28 mouse cellular contexts compared by ENCODE assay signal in the genomic region with DNA sequence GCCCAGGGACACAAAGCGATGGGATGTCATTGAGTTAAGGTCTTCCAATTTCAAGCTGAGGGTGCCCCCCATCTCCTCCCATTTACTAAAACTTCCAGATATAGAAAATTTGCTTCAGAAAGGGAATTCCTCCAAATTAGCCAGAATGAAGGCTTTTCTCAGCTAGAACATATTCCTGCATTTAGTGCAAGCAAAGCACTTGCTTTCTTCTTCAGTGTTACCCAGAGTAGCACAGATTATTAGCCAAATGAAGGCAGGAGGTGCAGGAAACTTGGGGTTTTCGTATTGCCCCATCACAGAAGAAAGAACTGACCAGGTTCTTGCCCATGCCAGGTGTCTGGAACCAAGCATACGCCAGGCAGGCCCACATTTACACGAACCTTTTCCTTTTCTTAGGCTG. TPM values are rescaled to one million over a fixed set of nuclear protein-coding genes. Genes with fewer than 3 reads are reported as not detected.
DNase-seq lines count a peak whose midpoint lies in the region; ATAC-seq and TF ChIP-seq lines count a peak whose summit lies in the region.
"Had no signal": no experiment of that assay in that cellular context is flagged by ENCODE, and none has a peak within 500 bp of the region (broad histone marks: within the 10 kb centered on the region; RNA-seq: fewer than 3 reads in every experiment).

No protein-coding gene starts in this region.

- H3K4me3 ChIP-seq in heart, embryonic 11.5 days (ENCODE audit: low read depth, low read length) = no peak overlapping the region
- H3K4me3 ChIP-seq in lung, adult 2 months (replicated peaks; ENCODE audit: extremely low read depth, low read depth, low read length) = no peak overlapping the region
- no peak overlapping the region for H3K4me3 ChIP-seq in lung, postnatal 0 days (ENCODE audit: low read depth, low read length)
- no peak overlapping the region for H3K4me3 ChIP-seq in brown adipose tissue, adult 24 weeks (ENCODE audit: insufficient read depth, low read depth, low read length)
- H3K4me3 ChIP-seq: embryonic facial prominence, embryonic 12.5 days; embryonic facial prominence, embryonic 15.5 days; heart, embryonic 10.5 days; hindbrain, embryonic 10.5 days; hindbrain, embryonic 13.5 days; intestine, embryonic 15.5 days had no signal

- WGBS in heart, embryonic 11.5 days (ENCODE audit: insufficient replicate concordance) = 83% methylated on average over 4 of the region's 4 CpGs
- 81% methylated on average over 4 of the region's 4 CpGs for WGBS in lung, adult 2 months
- 84% methylated on average over 4 of the region's 4 CpGs for WGBS in lung, postnatal 0 days

- no peak for ATAC-seq in heart, embryonic 11.5 days (replicated peaks; ENCODE audit: insufficient number of reproducible peaks, low FRiP score, low TSS enrichment)
- ATAC-seq in lung, postnatal 0 days = no peak
- ATAC-seq: forebrain, embryonic 14.5 days; forebrain, postnatal 0 days; hindbrain, embryonic 16.5 days; intestine, embryonic 15.5 days; Patski had no signal

- no peaks in the 10 kb centered on the region for H3K27me3 ChIP-seq in heart, embryonic 11.5 days (ENCODE audit: control insufficient read depth, insufficient read depth, low read length)
- no peaks in the 10 kb centered on the region for H3K27me3 ChIP-seq in lung, postnatal 0 days (replicated peaks; ENCODE audit: insufficient read depth, low read length)
- H3K27me3 ChIP-seq: CH12.LX; embryonic facial prominence, embryonic 12.5 days; embryonic facial prominence, embryonic 15.5 days; hindbrain, embryonic 13.5 days; intestine, embryonic 15.5 days had no signal

- peak; percentile 77 for DNase-seq in heart, adult 11 months
- no peak for DNase-seq in lung, adult 2 months
- DNase-seq in lung, postnatal 0 days (ENCODE audit: low spot score) = no peak
- DNase-seq in spleen, postnatal 36 days (ENCODE audit: low spot score in 2 of 2) = no peak
- DNase-seq: adrenal gland, adult 2 months; adrenal gland, postnatal 25 days; cerebellum, adult 11 months; cerebellum, adult 2 months; cerebellum, adult 9-11 months; cerebellum, postnatal 25 days; forebrain, postnatal 0 days; gastrocnemius, adult 2 months; gastrocnemius, postnatal 14 days; heart, adult 18-20 months; heart, postnatal 36 days had no signal

- TF ChIP-seq CTCF in lung, adult 2 months (IDR thresholded peaks at IDR 0.05; ENCODE audit: insufficient read depth, low read length) = no peak
- no peak for TF ChIP-seq CTCF in lung, postnatal 0 days (IDR thresholded peaks at IDR 0.05)

- H3K9me3 ChIP-seq in heart, embryonic 11.5 days (replicated peaks; ENCODE audit: control insufficient read depth, low read length) = no peaks in the 10 kb centered on the region
- H3K9me3 ChIP-seq in lung, postnatal 0 days (ENCODE audit: low read length) = no peaks in the 10 kb centered on the region
- H3K9me3 ChIP-seq: embryonic facial prominence, embryonic 12.5 days; embryonic facial prominence, embryonic 15.5 days; heart, embryonic 10.5 days; hindbrain, embryonic 10.5 days; hindbrain, embryonic 13.5 days; intestine, embryonic 15.5 days had no signal

- H3K4me2 ChIP-seq in heart, embryonic 11.5 days = no peak overlapping the region
- no peak overlapping the region for H3K4me2 ChIP-seq in lung, postnatal 0 days (replicated peaks; ENCODE audit: low read depth, low read length)
- H3K4me2 ChIP-seq: embryonic facial prominence, embryonic 12.5 days; embryonic facial prominence, embryonic 15.5 days; intestine, embryonic 15.5 days had no signal

- peaks cover 3% of the 10 kb centered on the region; the same call in 1 of the 2 replicates for H3K4me1 ChIP-seq in heart, embryonic 11.5 days (ENCODE audit: control insufficient read depth, insufficient read depth, low read length)
- peaks cover 3% of the 10 kb centered on the region; the same call in 1 of the 2 replicates for H3K4me1 ChIP-seq in lung, adult 2 months (ENCODE audit: control insufficient read depth, insufficient read depth, low read length)
- 0 out of 2 replicates have a peak, but pooled peaks cover 5% of the 10 kb centered on the region for H3K4me1 ChIP-seq in lung, postnatal 0 days (ENCODE audit: insufficient read depth, low read depth, low read length)
- 0 out of 2 replicates have a peak, but pooled peaks cover 2% of the 10 kb centered on the region for H3K4me1 ChIP-seq in brown adipose tissue, adult 24 weeks (ENCODE audit: control insufficient read depth, insufficient read depth, insufficient read length, low read length)
- H3K4me1 ChIP-seq: embryonic facial prominence, embryonic 12.5 days had no signal

- no peak for TF ChIP-seq EP300 in lung, postnatal 0 days (IDR thresholded peaks at IDR 0.05)

- H3K36me3 ChIP-seq in heart, embryonic 11.5 days (ENCODE audit: control insufficient read depth, insufficient read depth, low read length) = no peaks in the 10 kb centered on the region
- H3K36me3 ChIP-seq in lung, postnatal 0 days (ENCODE audit: insufficient read depth, low read length) = no peaks in the 10 kb centered on the region
- H3K36me3 ChIP-seq: G1E; intestine, embryonic 15.5 days had no signal

- peak; percentile 18; the same call in 1 of the 2 replicates for TF ChIP-seq POLR2A in lung, adult 2 months (IDR thresholded peaks at IDR 0.05; ENCODE audit: borderline replicate concordance, extremely low read depth, low read depth, low read length)

- no peak overlapping the region for H3K9ac ChIP-seq in heart, embryonic 11.5 days (ENCODE audit: low read depth, low read length)
- H3K9ac ChIP-seq in lung, postnatal 0 days (replicated peaks; ENCODE audit: low read depth) = no peak overlapping the region
- H3K9ac ChIP-seq: embryonic facial prominence, embryonic 12.5 days; embryonic facial prominence, embryonic 15.5 days; forebrain, postnatal 0 days; hindbrain, embryonic 13.5 days; intestine, embryonic 15.5 days had no signal

- H3K27ac ChIP-seq in heart, embryonic 11.5 days (ENCODE audit: low read depth, low read length) = no peak overlapping the region
- H3K27ac ChIP-seq in lung, postnatal 0 days (ENCODE audit: low read length) = no peak overlapping the region
- H3K27ac ChIP-seq in brown adipose tissue, adult 24 weeks (replicated peaks; ENCODE audit: low read depth, low read length) = 0 out of 2 replicates have a peak overlapping the region, but pooled peaks have one; percentile 23
- H3K27ac ChIP-seq: embryonic facial prominence, embryonic 12.5 days; embryonic facial prominence, embryonic 15.5 days; gastrocnemius, adult 2 months; heart, embryonic 10.5 days; hindbrain, embryonic 10.5 days; intestine, embryonic 15.5 days had no signal

RNA-seq across cellular contexts. Expression of a gene that starts 3.7 kb away (rescaled TPM):
- 20.2 and 20.9 TPM in 2 replicates for polyA plus RNA-seq in heart, embryonic 11.5 days (2014; fragmentation: Nextera tagmentation; extraction: Ambion mirVana)
- polyA plus RNA-seq in lung, adult 2 months (2012; rRNA removed) = 6.1 and 22.9 TPM in 2 replicates
- 134 and 142 TPM in 2 replicates for polyA plus RNA-seq in lung, postnatal 0 days (2015; fragmentation: Nextera tagmentation; extraction: Ambion mirVana)
- 212 and 297 TPM in 2 replicates for polyA plus RNA-seq in brown adipose tissue, adult 24 weeks (2012; ENCODE audit: insufficient read depth, insufficient read length, missing spikeins)
